Mouse (Mus musculus) midbrain, embryonic 15.5 days (tissue): ENCODE data around the gene Bclaf1. TPM values are rescaled to one million over a fixed set of nuclear protein-coding genes. Genes with fewer than 3 reads are reported as not detected.

Experiments
- ATAC-seq: fragments of 200-750 bp; cut with Nextera tagmentation; replicated peaks from 2 replicates; pipeline ENCODE4 v1.8.0; 2017; ENCODE audit warnings: moderate TSS enrichment
- H3K27ac ChIP-seq: fragments of 300-500 bp; sonication (generic); 2 replicates; pipeline ENCODE4 v1.5.1; 2015; ENCODE audit warnings: mild to moderate bottlenecking, inconsistent platforms
- H3K27me3 ChIP-seq: fragments of 300-500 bp; sonication (generic); replicated peaks from 2 replicates; pipeline ENCODE4 v1.6.1; 2015; ENCODE audit warnings: inconsistent platforms
- H3K36me3 ChIP-seq: fragments of 300-500 bp; sonication (generic); replicated peaks from 2 replicates; pipeline ENCODE4 v1.6.1; 2015; ENCODE audit warnings: inconsistent platforms
- H3K4me1 ChIP-seq: fragments of 300-500 bp; sonication (generic); 2 replicates; pipeline ENCODE4 v1.6.1; 2015; ENCODE audit warnings: inconsistent platforms
- H3K4me2 ChIP-seq: fragments of 300-500 bp; sonication (generic); 2 replicates; pipeline ENCODE4 v1.6.1; 2015; ENCODE audit warnings: inconsistent platforms, mild to moderate bottlenecking, moderate library complexity
- H3K4me3 ChIP-seq: fragments of 300-500 bp; sonication (generic); 2 replicates; pipeline ENCODE4 v1.5.1; 2015; ENCODE audit warnings: mild to moderate bottlenecking, inconsistent platforms
- H3K9ac ChIP-seq: fragments of 300-500 bp; sonication (generic); 2 replicates; pipeline ENCODE4 v1.6.1; 2015; ENCODE audit warnings: mild to moderate bottlenecking, inconsistent platforms
- H3K9me3 ChIP-seq: fragments of 300-500 bp; sonication (generic); 2 replicates; pipeline ENCODE4 v1.6.1; 2016; ENCODE audit warnings: inconsistent platforms
- WGBS: fragments of 180-500 bp; shearing (Covaris S2); methylation state at CpG from one replicate; pipeline ENCODE4 v1.1.7; 2015; ENCODE audit warnings: mixed read lengths; 5-methylcytosine and 5-hydroxymethylcytosine counted together
- polyA plus RNA-seq: library from polyadenylated mRNA; unstranded; fragments of >200 nt; fragmentation: Nextera tagmentation; extraction: Ambion mirVana; gene quantifications from 2 replicates; pipeline ENCODE4 v1.2.1, GENCODE M21; 2015

Gene Bclaf1
- polyA plus RNA-seq, 1 experiment from 2014 or later, result 121 TPM

GRCm38 (mm10) chr10:20290467-20290883 is 21.8 kb upstream of the Bclaf1 start:
- H3K9me3 ChIP-seq, result no peaks in the 10 kb centered on the region
- no peaks in the 10 kb centered on the region for H3K27me3 ChIP-seq
- peak overlapping the region; percentile 48 for H3K9ac ChIP-seq
- H3K27ac ChIP-seq, result peak overlapping the region; percentile 73
- H3K36me3 ChIP-seq, result no peaks in the 10 kb centered on the region
- 7% methylated on average over 11 of the region's 11 CpGs for WGBS
- peak overlapping the region; percentile 56 for H3K4me2 ChIP-seq
- ATAC-seq, result peak; percentile 34
- H3K4me1 ChIP-seq, result peaks cover 26% of the 10 kb centered on the region
- peak overlapping the region; percentile 30 for H3K4me3 ChIP-seq

- WGBS, result 70% methylated on average over 5 of the region's 5 CpGs
Measured at GRCm38 (mm10) chr10:20295961-20296360, 16.3 kb upstream of the Bclaf1 start.

GRCm38 (mm10) chr10:20298152-20298920 is 13.9 kb upstream of the Bclaf1 start:
- no peaks in the 10 kb centered on the region for H3K36me3 ChIP-seq
- WGBS, result 45% methylated on average over 3 of the region's 3 CpGs
- no peak overlapping the region for H3K27ac ChIP-seq
- H3K27me3 ChIP-seq, result no peaks in the 10 kb centered on the region
- no peaks in the 10 kb centered on the region for H3K4me1 ChIP-seq
- H3K9ac ChIP-seq, result no peak overlapping the region
- H3K9me3 ChIP-seq, result no peaks in the 10 kb centered on the region
- ATAC-seq, result no peak
- no peak overlapping the region for H3K4me2 ChIP-seq
- no peak overlapping the region for H3K4me3 ChIP-seq

More at GRCm38 (mm10) chr10:20295961-20296360, 16.3 kb upstream of the Bclaf1 start:
- no peaks in the 10 kb centered on the region for H3K27me3 ChIP-seq
- H3K36me3 ChIP-seq, result no peaks in the 10 kb centered on the region
- no peak overlapping the region for H3K4me3 ChIP-seq
- H3K9me3 ChIP-seq, result no peaks in the 10 kb centered on the region
- ATAC-seq, result no peak
- H3K4me1 ChIP-seq, result no peaks in the 10 kb centered on the region
- no peak overlapping the region for H3K4me2 ChIP-seq
- no peak overlapping the region for H3K9ac ChIP-seq
- H3K27ac ChIP-seq, result no peak overlapping the region

GRCm38 (mm10) chr10:20299114-20299513 is 13.2 kb upstream of the Bclaf1 start:
- H3K9ac ChIP-seq, result no peak overlapping the region
- no peak for ATAC-seq
- H3K4me3 ChIP-seq, result no peak overlapping the region
- H3K27me3 ChIP-seq, result no peaks in the 10 kb centered on the region
- WGBS, result 87% methylated on average over 5 of the region's 5 CpGs
- H3K9me3 ChIP-seq, result no peaks in the 10 kb centered on the region
- H3K4me1 ChIP-seq, result no peaks in the 10 kb centered on the region
- H3K4me2 ChIP-seq, result no peak overlapping the region
- no peaks in the 10 kb centered on the region for H3K36me3 ChIP-seq
- H3K27ac ChIP-seq, result no peak overlapping the region

- no peaks in the 10 kb centered on the region for H3K27me3 ChIP-seq
- WGBS, result 53% methylated on average over 11 of the region's 11 CpGs
- peak overlapping the region; percentile 100 for H3K27ac ChIP-seq
- no peaks in the 10 kb centered on the region for H3K36me3 ChIP-seq
- H3K4me1 ChIP-seq, result peaks cover 21% of the 10 kb centered on the region
- no peaks in the 10 kb centered on the region for H3K9me3 ChIP-seq
- peak overlapping the region; percentile 65 for H3K4me2 ChIP-seq
- ATAC-seq, result peak; percentile 9
- H3K4me3 ChIP-seq, result peak overlapping the region; percentile 86
- H3K9ac ChIP-seq, result peak overlapping the region; percentile 67
Measured at GRCm38 (mm10) chr10:20310969-20311769, 1.1 kb upstream of the Bclaf1 start.

GRCm38 (mm10) chr10:20312736-20313301 is 550 bp downstream of the Bclaf1 start:
- no peaks in the 10 kb centered on the region for H3K9me3 ChIP-seq
- H3K36me3 ChIP-seq, result no peaks in the 10 kb centered on the region
- ATAC-seq, result peak; percentile 85
- peaks cover 25% of the 10 kb centered on the region for H3K4me1 ChIP-seq
- peak overlapping the region; percentile 100 for H3K27ac ChIP-seq
- WGBS, result under 1% methylated on average over 51 of the region's 54 CpGs
- H3K4me3 ChIP-seq, result peak overlapping the region; percentile 86
- peak overlapping the region; percentile 53 for H3K4me2 ChIP-seq
- H3K27me3 ChIP-seq, result no peaks in the 10 kb centered on the region
- H3K9ac ChIP-seq, result peak overlapping the region; percentile 91

GRCm38 (mm10) chr10:20313447-20313846 is 1.2 kb downstream of the Bclaf1 start:
- 49% methylated on average over 13 of the region's 13 CpGs for WGBS
- peak overlapping the region; percentile 86 for H3K4me3 ChIP-seq
- H3K9ac ChIP-seq, result 0 out of 2 replicates have a peak overlapping the region, but pooled peaks have one; percentile 91
- H3K27ac ChIP-seq, result no peak overlapping the region
- H3K9me3 ChIP-seq, result no peaks in the 10 kb centered on the region
- H3K4me2 ChIP-seq, result peak overlapping the region; percentile 53
- no peaks in the 10 kb centered on the region for H3K27me3 ChIP-seq
- H3K4me1 ChIP-seq, result peaks cover 25% of the 10 kb centered on the region
- 0 out of 2 replicates have a peak, but pooled peaks cover 2% of the 10 kb centered on the region for H3K36me3 ChIP-seq
- no peak for ATAC-seq

- ATAC-seq, result no peak
- Histone ChIP-seq H3K4me1 (peaks cover 25% of the 10 kb centered on the region), H3K9me3 (no peaks in the 10 kb centered on the region), H3K4me3 (no peak overlapping the region; the same call in 1 of the 2 replicates), H3K27ac (no peak overlapping the region), H3K27me3 (no peaks in the 10 kb centered on the region), H3K9ac (no peak overlapping the region), H3K36me3 (0 out of 2 replicates have a peak, but pooled peaks cover 2% of the 10 kb centered on the region), H3K4me2 (peak overlapping the region; percentile 53)
- 90% methylated on average over 4 of the region's 4 CpGs for WGBS
Measured at GRCm38 (mm10) chr10:20313941-20314340, 1.7 kb downstream of the Bclaf1 start.

GRCm38 (mm10) chr10:20314797-20315196 is 2.5 kb downstream of the Bclaf1 start:
- H3K4me3 ChIP-seq, result no peak overlapping the region
- H3K4me2 ChIP-seq, result no peak overlapping the region
- no peak for ATAC-seq
- 70% methylated on average over 2 of the region's 2 CpGs for WGBS
- 0 out of 2 replicates have a peak, but pooled peaks cover 8% of the 10 kb centered on the region for H3K36me3 ChIP-seq
- H3K9ac ChIP-seq, result no peak overlapping the region
- no peaks in the 10 kb centered on the region for H3K27me3 ChIP-seq
- no peaks in the 10 kb centered on the region for H3K9me3 ChIP-seq
- H3K4me1 ChIP-seq, result peaks cover 25% of the 10 kb centered on the region
- no peak overlapping the region for H3K27ac ChIP-seq

GRCm38 (mm10) chr10:20317466-20317865 is 5.2 kb downstream of the Bclaf1 start:
- WGBS, result 91% methylated on average over 5 of the region's 5 CpGs
- H3K27me3 ChIP-seq, result no peaks in the 10 kb centered on the region

GRCm38 (mm10) chr10:20326226-20326625 is 14.0 kb downstream of the Bclaf1 start:
- Histone ChIP-seq H3K4me1 (no peaks in the 10 kb centered on the region), H3K9me3 (no peaks in the 10 kb centered on the region), H3K4me3 (no peak overlapping the region), H3K4me2 (no peak overlapping the region), H3K27me3 (no peaks in the 10 kb centered on the region), H3K9ac (no peak overlapping the region), H3K27ac (no peak overlapping the region), H3K36me3 (peaks cover 38% of the 10 kb centered on the region)
- no peak for ATAC-seq

More at GRCm38 (mm10) chr10:20317466-20317865, 5.2 kb downstream of the Bclaf1 start:
- H3K4me3 ChIP-seq, result no peak overlapping the region
- no peak overlapping the region for H3K9ac ChIP-seq
- H3K4me1 ChIP-seq, result peaks cover 15% of the 10 kb centered on the region
- H3K36me3 ChIP-seq, result 0 out of 2 replicates have a peak, but pooled peaks cover 13% of the 10 kb centered on the region
- no peak overlapping the region for H3K27ac ChIP-seq
- H3K9me3 ChIP-seq, result no peaks in the 10 kb centered on the region
- H3K4me2 ChIP-seq, result no peak overlapping the region
- no peak for ATAC-seq

GRCm38 (mm10) chr10:20331262-20331661 is 19.0 kb downstream of the Bclaf1 start:
- H3K36me3 ChIP-seq, result peaks cover 38% of the 10 kb centered on the region
- no peak overlapping the region for H3K4me3 ChIP-seq
- no peaks in the 10 kb centered on the region for H3K4me1 ChIP-seq
- H3K9ac ChIP-seq, result no peak overlapping the region
- no peak for ATAC-seq
- 94% methylated on average over 2 of the region's 2 CpGs for WGBS
- H3K9me3 ChIP-seq, result no peaks in the 10 kb centered on the region
- no peak overlapping the region for H3K27ac ChIP-seq
- no peak overlapping the region for H3K4me2 ChIP-seq
- H3K27me3 ChIP-seq, result no peaks in the 10 kb centered on the region
